Mouse (Mus musculus): ENCODE measurements around the gene Nlrp4c.

DNA sequence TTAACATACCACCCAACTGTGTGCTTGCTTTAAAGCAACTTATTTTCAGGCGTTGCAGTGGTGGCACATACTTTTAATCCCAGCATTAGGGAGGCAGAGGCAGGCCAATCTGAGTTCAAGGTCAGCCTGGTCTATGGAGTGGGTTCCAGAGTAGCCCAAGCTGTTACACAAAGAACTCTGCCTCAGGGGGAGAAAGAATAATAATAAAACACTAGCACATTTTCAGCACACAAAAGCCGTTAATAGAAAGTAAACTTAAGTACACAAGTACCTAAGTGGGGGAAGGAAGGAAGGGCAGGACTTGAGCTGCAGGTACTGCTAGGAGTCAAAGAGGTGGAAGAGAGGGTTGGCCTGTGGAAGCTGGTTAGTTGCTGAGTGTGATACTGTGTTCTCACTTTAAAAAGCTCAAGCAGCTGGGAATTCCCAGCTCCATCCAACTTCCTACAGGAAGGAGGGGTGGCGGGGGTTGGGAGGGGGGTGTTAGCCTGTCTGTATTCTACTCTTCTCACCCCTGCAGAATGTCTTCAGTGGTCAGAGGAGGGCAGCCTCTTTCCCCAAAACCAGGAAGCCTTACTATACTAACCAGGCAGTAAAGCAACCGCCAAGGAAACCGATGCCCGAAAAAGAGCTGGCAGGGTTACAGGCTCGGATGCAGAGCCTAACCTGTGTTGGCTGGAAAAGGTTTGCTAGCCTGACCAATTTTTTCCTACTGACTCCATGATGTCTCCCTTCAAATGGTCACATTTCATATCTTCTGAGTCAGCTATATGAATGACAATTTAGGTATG, 101.4 kb downstream of the Nlrp4c start:
- TF ChIP-seq CTCF (IDR thresholded peaks at IDR 0.05; ENCODE audit: control insufficient read depth, insufficient read depth, insufficient read length) = no peak
- TF ChIP-seq USF1 (IDR thresholded peaks at IDR 0.05; ENCODE audit: low read depth) = no peak
